Mouse (Mus musculus) lung, adult 18-20 months (tissue): ENCODE results near the gene Morn1.

Experiments used
- DNase-seq, 2 experiments: peaks; one replicate each; pipeline ENCODE4 v3.0.0; 2022; ENCODE audit warnings: mixed read lengths in 2 of 2

The Morn1 gene

GRCm38 (mm10) chr4:155079666-155080065, 6.7 kb upstream of the Morn1 start:
- DNase-seq: peak; percentile 52 to 66

GRCm38 (mm10) chr4:155083553-155083952, 2.8 kb upstream of the Morn1 start:
- DNase-seq: no peak

- DNase-seq: no peak
Measured at GRCm38 (mm10) chr4:155084351-155084750, 2.0 kb upstream of the Morn1 start.

- DNase-seq: no peak
Measured at GRCm38 (mm10) chr4:155085206-155086107, 920 bp upstream of the Morn1 start.

- no peak for DNase-seq
Measured at GRCm38 (mm10) chr4:155089241-155089640, 2.9 kb downstream of the Morn1 start.

- no peak for DNase-seq
Measured at GRCm38 (mm10) chr4:155090147-155090546, 3.8 kb downstream of the Morn1 start.

GRCm38 (mm10) chr4:155090688-155091449, 4.5 kb downstream of the Morn1 start:
- no peak for DNase-seq

GRCm38 (mm10) chr4:155092718-155093430, 6.5 kb downstream of the Morn1 start:
- no peak for DNase-seq

- no peak for DNase-seq
Measured at GRCm38 (mm10) chr4:155093431-155094149, 7.2 kb downstream of the Morn1 start.

GRCm38 (mm10) chr4:155094565-155094964, 8.2 kb downstream of the Morn1 start:
- DNase-seq: peak; percentile 29 to 32

GRCm38 (mm10) chr4:155095238-155095900, 9.0 kb downstream of the Morn1 start:
- peak; percentile 80 to 86 for DNase-seq

- no peak for DNase-seq
Measured at GRCm38 (mm10) chr4:155095967-155096366, 9.6 kb downstream of the Morn1 start.

GRCm38 (mm10) chr4:155097452-155097851, 11.1 kb downstream of the Morn1 start:
- DNase-seq: no peak

GRCm38 (mm10) chr4:155098572-155098971, 12.2 kb downstream of the Morn1 start:
- DNase-seq: no peak

- no peak for DNase-seq
Measured at GRCm38 (mm10) chr4:155107886-155108285, 21.5 kb downstream of the Morn1 start.

- no peak for DNase-seq
Measured at GRCm38 (mm10) chr4:155109471-155109870, 23.1 kb downstream of the Morn1 start.

- no peak for DNase-seq
Measured at GRCm38 (mm10) chr4:155113766-155114410, 27.5 kb downstream of the Morn1 start.

- no peak for DNase-seq
Measured at GRCm38 (mm10) chr4:155116607-155117006, 30.2 kb downstream of the Morn1 start.

GRCm38 (mm10) chr4:155117396-155117978, 31.1 kb downstream of the Morn1 start:
- DNase-seq: no peak

- DNase-seq: no peak
Measured at GRCm38 (mm10) chr4:155118278-155118677, 31.9 kb downstream of the Morn1 start.

- DNase-seq: no peak
Measured at GRCm38 (mm10) chr4:155120038-155120437, 33.7 kb downstream of the Morn1 start.
